ENCODE assay signal across 9 mouse cellular contexts in genomic region chr1:177561716-177562588, GRCm38 (mm10).
DNase-seq lines count a peak whose midpoint lies in the region; ATAC-seq and TF ChIP-seq lines count a peak whose summit lies in the region.
"Had no signal": no experiment of that assay in that cellular context is flagged by ENCODE, and none has a peak within 500 bp of the region (broad histone marks: within the 10 kb centered on the region; RNA-seq: fewer than 3 reads in every experiment).

No protein-coding gene starts in this region.

- H3K27ac ChIP-seq in embryonic facial prominence, embryonic 14.5 days (replicated peaks; ENCODE audit: low read depth, low read length): no peak overlapping the region
- no peak overlapping the region for H3K27ac ChIP-seq in hindbrain, embryonic 14.5 days

- no peak overlapping the region for H3K4me3 ChIP-seq in embryonic facial prominence, embryonic 14.5 days (ENCODE audit: low read depth, low read length)
- H3K4me3 ChIP-seq in hindbrain, embryonic 14.5 days (replicated peaks; ENCODE audit: low read length): no peak overlapping the region

- no peaks in the 10 kb centered on the region for H3K4me1 ChIP-seq in embryonic facial prominence, embryonic 14.5 days (ENCODE audit: control insufficient read depth, insufficient read depth, low read length)
- H3K4me1 ChIP-seq in hindbrain, embryonic 14.5 days (replicated peaks; ENCODE audit: control insufficient read depth, insufficient read depth, low read length): peaks cover 10% of the 10 kb centered on the region

- no peak overlapping the region for H3K4me2 ChIP-seq in embryonic facial prominence, embryonic 14.5 days (ENCODE audit: low read depth, low read length)
- H3K4me2 ChIP-seq in hindbrain, embryonic 14.5 days (replicated peaks): peak overlapping the region; percentile 36
- H3K4me2 ChIP-seq: liver, embryonic 11.5 days had no signal

- 72% methylated on average over 17 of the region's 17 CpGs for WGBS in embryonic facial prominence, embryonic 14.5 days
- WGBS in hindbrain, embryonic 14.5 days: 10% methylated on average over 17 of the region's 17 CpGs

- H3K9me3 ChIP-seq in embryonic facial prominence, embryonic 14.5 days (ENCODE audit: control insufficient read depth, low read length): no peaks in the 10 kb centered on the region
- no peaks in the 10 kb centered on the region for H3K9me3 ChIP-seq in hindbrain, embryonic 14.5 days (ENCODE audit: control insufficient read depth, low read length)

- no peak for ATAC-seq in embryonic facial prominence, embryonic 14.5 days (ENCODE audit: low read depth)
- ATAC-seq in hindbrain, embryonic 14.5 days (ENCODE audit: low FRiP score): 0 out of 2 replicates have a peak, but pooled peaks have one; percentile 34

- TF ChIP-seq CTCF in brain, embryonic 14.5 days (IDR thresholded peaks at IDR 0.05; ENCODE audit: borderline replicate concordance, extremely low read depth, insufficient read depth, insufficient read length): no peak

- no peaks in the 10 kb centered on the region for H3K27me3 ChIP-seq in embryonic facial prominence, embryonic 14.5 days (replicated peaks; ENCODE audit: control insufficient read depth, insufficient read depth, low read length)
- H3K27me3 ChIP-seq in hindbrain, embryonic 14.5 days (ENCODE audit: control insufficient read depth, insufficient read depth, low read length): no peaks in the 10 kb centered on the region

- no peak for TF ChIP-seq POLR2A in brain, embryonic 14.5 days (IDR thresholded peaks at IDR 0.05; ENCODE audit: borderline replicate concordance, extremely low read depth, insufficient read depth, insufficient read length, poor library complexity, severe bottlenecking)

- DNase-seq in brain, embryonic 14.5 days (ENCODE audit: low read depth): peak; percentile 69
- peak; percentile 4 for DNase-seq in embryonic facial prominence, embryonic 14.5 days (ENCODE audit: low spot score)
- DNase-seq in hindbrain, embryonic 14.5 days (ENCODE audit: low spot score): peak; percentile 39
- peak; percentile 73 for DNase-seq in neural tube, embryonic 10.5 days (ENCODE audit: extremely low spot score, low spot score)
- no peak for DNase-seq in kidney, adult 18-20 months
- no peak for DNase-seq in lung, postnatal 4 days
- DNase-seq in spleen, adult 12 weeks (ENCODE audit: low spot score): no peak
- DNase-seq: kidney, postnatal 10 days had no signal

- no peaks in the 10 kb centered on the region for H3K36me3 ChIP-seq in embryonic facial prominence, embryonic 14.5 days (ENCODE audit: control insufficient read depth, insufficient read depth, low read length)
- H3K36me3 ChIP-seq in hindbrain, embryonic 14.5 days (replicated peaks; ENCODE audit: control insufficient read depth, insufficient read depth): no peaks in the 10 kb centered on the region

- H3K9ac ChIP-seq in embryonic facial prominence, embryonic 14.5 days (ENCODE audit: low read depth, low read length): no peak overlapping the region
- H3K9ac ChIP-seq in hindbrain, embryonic 14.5 days: no peak overlapping the region

Comparison
In these comparisons a context has a peak if more than half of its experiments do, and no peak if none do; other contexts are left out.
1. DNase-seq: peak in brain, embryonic 14.5 days (single experiment), embryonic facial prominence, embryonic 14.5 days (single experiment), hindbrain, embryonic 14.5 days (single experiment) and neural tube, embryonic 10.5 days (single experiment); none in kidney, adult 18-20 months (single experiment), lung, postnatal 4 days (0 of 2) and spleen, adult 12 weeks (single experiment).